Mouse (Mus musculus) embryonic facial prominence, embryonic 13.5 days (tissue): ENCODE results near the gene Anks1b. TPM values are rescaled to one million over a fixed set of nuclear protein-coding genes. Genes with fewer than 3 reads are reported as not detected.

Experiments used
- ATAC-seq: fragments of 200-750 bp; cut with Nextera tagmentation; 2 replicates; pipeline ENCODE4 v1.8.0; 2017; ENCODE audit warnings: low read depth; ENCODE audit not compliant: insufficient number of reproducible peaks, insufficient read depth, low FRiP score, low TSS enrichment
- H3K27ac ChIP-seq: fragments of 300-500 bp; sonication (generic); 2 replicates; pipeline ENCODE4 v1.5.1; 2015; ENCODE audit warnings: moderate library complexity, mild to moderate bottlenecking, inconsistent platforms
- H3K27me3 ChIP-seq: fragments of 300-500 bp; sonication (generic); 2 replicates; pipeline ENCODE4 v1.6.1; 2015; ENCODE audit warnings: mild to moderate bottlenecking, inconsistent platforms
- H3K36me3 ChIP-seq: fragments of 300-500 bp; sonication (generic); 2 replicates; pipeline ENCODE4 v1.6.1; 2015; ENCODE audit warnings: mild to moderate bottlenecking, inconsistent platforms
- H3K4me1 ChIP-seq: fragments of 300-500 bp; sonication (generic); 2 replicates; pipeline ENCODE4 v1.6.1; 2015; ENCODE audit warnings: inconsistent platforms
- H3K4me2 ChIP-seq: fragments of 300-500 bp; sonication (generic); 2 replicates; pipeline ENCODE4 v1.6.1; 2015; ENCODE audit warnings: moderate library complexity, mild to moderate bottlenecking, inconsistent platforms
- H3K4me3 ChIP-seq: fragments of 300-500 bp; sonication (generic); 2 replicates; pipeline ENCODE4 v1.5.1; 2015; ENCODE audit warnings: mild to moderate bottlenecking, inconsistent platforms
- H3K9ac ChIP-seq: fragments of 300-500 bp; sonication (generic); 2 replicates; pipeline ENCODE4 v1.6.1; 2015; ENCODE audit warnings: mild to moderate bottlenecking, inconsistent platforms
- H3K9me3 ChIP-seq: fragments of 300-500 bp; sonication (generic); 2 replicates; pipeline ENCODE4 v1.6.1; 2016; ENCODE audit warnings: inconsistent platforms
- WGBS: fragments of 180-500 bp; shearing (Covaris S2); methylation state at CpG from one replicate; pipeline ENCODE4 v1.1.7; 2015; ENCODE audit warnings: mixed read lengths; 5-methylcytosine and 5-hydroxymethylcytosine counted together
- polyA plus RNA-seq: library from polyadenylated mRNA; unstranded; fragments of >200 nt; fragmentation: Nextera tagmentation; extraction: Ambion mirVana; gene quantifications from 2 replicates; pipeline ENCODE4 v1.2.1, GENCODE M21; 2015

Anks1b gene
- 1.5 and 3.3 TPM in 2 replicates for polyA plus RNA-seq

DNA sequence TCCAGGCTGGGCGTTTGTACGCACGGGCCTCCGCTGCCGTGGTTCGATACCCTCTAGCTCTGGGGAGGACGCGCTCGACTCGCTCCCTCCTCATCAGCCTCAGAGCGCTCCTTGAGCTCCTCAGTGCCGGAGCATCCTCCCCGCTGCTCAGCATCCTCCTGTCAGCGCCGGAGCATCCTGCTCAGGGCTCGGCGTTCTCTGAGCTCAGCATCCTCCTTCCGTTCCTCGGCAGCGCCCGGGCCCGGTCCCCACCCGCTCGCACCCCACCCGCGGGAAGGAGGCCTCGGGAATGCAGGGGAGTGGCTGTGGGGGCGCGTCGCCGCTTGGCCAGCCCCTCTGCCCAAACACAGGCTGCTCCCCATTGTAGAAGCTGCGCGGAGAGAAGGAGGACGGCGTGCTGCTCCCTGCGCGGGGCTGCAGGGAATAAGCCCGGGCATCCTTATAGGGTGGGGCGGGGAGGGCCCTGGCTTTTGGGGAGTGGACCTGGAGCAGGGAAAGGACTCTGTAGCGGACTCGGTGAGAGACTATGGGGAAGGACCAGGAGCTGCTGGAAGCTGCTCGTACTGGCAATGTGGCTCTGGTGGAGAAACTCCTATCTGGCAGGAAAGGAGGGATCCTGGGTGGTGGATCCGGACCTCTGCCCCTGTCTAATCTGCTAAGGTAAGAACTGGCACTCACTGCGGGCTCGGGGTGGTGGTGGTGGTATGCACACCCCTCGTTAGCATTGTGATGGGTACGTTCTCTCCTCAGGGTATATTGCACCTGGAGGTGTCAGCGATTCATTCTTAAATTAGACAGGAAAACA lies at the start of gene Anks1b:
Gene Anks1b, plus strand, starts transcription at position 364 of the 805 bp plus-strand sequence.
- Histone ChIP-seq H3K36me3 (no peaks in the 10 kb centered on the region), H3K9me3 (no peaks in the 10 kb centered on the region), H3K27ac (no peak within 1 kb of the TSS), H3K4me2 (peak within 1 kb of the TSS; percentile 96), H3K27me3 (peaks cover 43% of the 10 kb centered on the region), H3K9ac (peak within 1 kb of the TSS; percentile 69), H3K4me1 (peaks cover 10% of the 10 kb centered on the region), H3K4me3 (peak within 1 kb of the TSS; percentile 65)
- under 1% methylated on average over 45 of the region's 48 CpGs for WGBS
- peak; percentile 68; the same call in 1 of the 2 replicates for ATAC-seq

- no peak for ATAC-seq
- Histone ChIP-seq H3K27me3 (no peaks in the 10 kb centered on the region), H3K4me3 (no peak overlapping the region), H3K36me3 (no peaks in the 10 kb centered on the region), H3K27ac (no peak overlapping the region), H3K9ac (no peak overlapping the region), H3K4me2 (no peak overlapping the region), H3K9me3 (no peaks in the 10 kb centered on the region), H3K4me1 (no peaks in the 10 kb centered on the region)
- WGBS: 44% methylated on average over 2 of the region's 2 CpGs
Observed at GRCm38 (mm10) chr10:89823906-89824305, 49.4 kb upstream of the Anks1b start.

DNA sequence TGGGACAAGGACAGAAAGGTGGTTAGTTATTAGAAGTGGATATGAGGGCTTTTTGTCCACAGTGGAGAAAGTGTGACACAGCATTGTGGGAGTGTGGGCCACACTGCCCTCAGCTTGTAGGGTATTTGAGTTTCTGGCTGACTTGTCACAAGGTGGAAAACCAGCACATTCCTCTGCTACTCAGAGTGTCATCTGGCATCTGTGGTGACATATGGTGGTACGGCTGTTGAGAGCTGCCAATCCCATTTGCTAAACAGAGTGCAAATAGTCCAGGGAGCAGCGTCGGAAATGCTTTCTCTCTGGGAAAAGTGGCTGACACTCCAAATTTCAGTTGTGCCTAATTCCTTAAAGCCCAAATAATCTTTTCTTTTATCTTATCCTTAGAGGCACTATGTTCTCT lies 46.4 kb upstream of the Anks1b start:
- H3K27me3 ChIP-seq: no peaks in the 10 kb centered on the region
- H3K4me3 ChIP-seq: no peak overlapping the region
- ATAC-seq: no peak
- H3K9ac ChIP-seq: no peak overlapping the region
- H3K36me3 ChIP-seq: no peaks in the 10 kb centered on the region
- no peak overlapping the region for H3K4me2 ChIP-seq
- 58% methylated on average over 3 of the region's 3 CpGs for WGBS
- no peaks in the 10 kb centered on the region for H3K4me1 ChIP-seq
- H3K27ac ChIP-seq: no peak overlapping the region
- H3K9me3 ChIP-seq: no peaks in the 10 kb centered on the region

- H3K4me1 ChIP-seq: no peaks in the 10 kb centered on the region
- H3K27ac ChIP-seq: no peak overlapping the region
- H3K9me3 ChIP-seq: no peaks in the 10 kb centered on the region
- no peak overlapping the region for H3K9ac ChIP-seq
- H3K4me2 ChIP-seq: no peak overlapping the region
- no peaks in the 10 kb centered on the region for H3K27me3 ChIP-seq
- 67% methylated on average over 4 of the region's 4 CpGs for WGBS
- no peak overlapping the region for H3K4me3 ChIP-seq
- ATAC-seq: no peak
- H3K36me3 ChIP-seq: no peaks in the 10 kb centered on the region
Observed at GRCm38 (mm10) chr10:89832334-89832733, 41.0 kb upstream of the Anks1b start.

DNA sequence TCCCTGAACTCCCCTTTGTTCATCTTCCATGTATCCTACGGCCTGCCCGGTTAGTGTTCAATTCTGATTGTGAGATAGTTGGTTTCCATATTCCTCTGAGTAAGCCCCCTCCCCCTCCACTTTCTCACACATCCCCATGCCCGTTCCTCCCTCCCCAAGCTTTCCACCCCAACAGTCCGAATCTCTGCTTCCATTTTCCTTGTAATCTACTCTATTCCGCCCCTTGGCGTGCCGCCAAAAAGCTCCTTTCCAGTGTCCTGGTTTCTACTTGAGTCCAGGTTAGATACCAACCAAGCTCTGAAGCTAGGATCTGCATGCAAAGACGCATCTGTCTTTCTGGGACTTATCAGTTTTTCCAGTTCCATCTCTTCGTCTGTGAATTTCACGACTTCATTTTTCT lies 40.1 kb upstream of the Anks1b start:
- H3K27me3 ChIP-seq: no peaks in the 10 kb centered on the region
- ATAC-seq: no peak
- no peak overlapping the region for H3K9ac ChIP-seq
- no peak overlapping the region for H3K4me2 ChIP-seq
- H3K4me3 ChIP-seq: no peak overlapping the region
- no peaks in the 10 kb centered on the region for H3K36me3 ChIP-seq
- H3K27ac ChIP-seq: no peak overlapping the region
- no peaks in the 10 kb centered on the region for H3K9me3 ChIP-seq
- no peaks in the 10 kb centered on the region for H3K4me1 ChIP-seq
- WGBS: 82% methylated on average over 10 of the region's 10 CpGs

DNA sequence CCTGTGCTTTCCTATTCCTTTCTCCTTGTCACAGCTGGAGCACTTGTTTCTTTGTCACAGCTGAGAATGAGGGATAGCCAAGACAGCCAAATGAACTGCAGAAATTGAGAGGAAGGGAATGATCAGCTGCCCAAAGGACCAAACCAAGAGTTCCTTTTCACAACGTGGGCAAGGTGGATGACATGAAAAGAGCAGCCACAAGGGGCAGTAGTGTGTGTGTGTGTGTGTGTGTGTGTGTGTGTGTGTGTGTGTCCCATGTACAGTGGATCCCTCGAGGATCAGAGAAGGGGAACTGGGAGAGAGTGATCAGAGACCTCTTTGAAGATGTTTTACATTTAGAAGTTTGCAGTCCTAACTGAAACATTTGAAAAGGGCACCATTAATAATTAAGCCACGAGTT lies 35.8 kb upstream of the Anks1b start:
- 45% methylated on average over 3 of the region's 3 CpGs for WGBS
- Histone ChIP-seq H3K9me3 (no peaks in the 10 kb centered on the region), H3K36me3 (no peaks in the 10 kb centered on the region), H3K27ac (no peak overlapping the region), H3K4me2 (no peak overlapping the region), H3K4me1 (no peaks in the 10 kb centered on the region), H3K4me3 (no peak overlapping the region), H3K9ac (no peak overlapping the region), H3K27me3 (no peaks in the 10 kb centered on the region)
- ATAC-seq: no peak

DNA sequence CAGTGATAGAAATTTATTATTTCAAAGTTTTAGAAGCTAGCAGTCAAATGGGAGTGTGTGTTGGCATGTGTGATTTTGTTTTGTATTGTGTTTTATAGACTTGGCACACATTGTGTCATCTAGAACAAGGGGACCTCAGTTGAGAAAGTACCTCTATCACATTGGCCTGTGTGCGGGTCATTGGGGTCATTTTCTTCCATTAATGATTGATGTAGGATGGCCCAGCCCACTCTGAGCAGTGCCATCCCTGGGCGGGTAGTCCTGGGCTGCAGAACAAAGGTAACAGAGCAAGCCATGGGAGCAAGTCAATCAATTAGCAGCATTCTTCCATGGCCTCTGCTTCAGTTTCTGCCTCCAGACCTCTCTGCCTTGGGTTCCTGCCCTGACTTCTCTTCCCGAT lies 34.5 kb upstream of the Anks1b start:
- 79% methylated on average over 3 of the region's 3 CpGs for WGBS
- Histone ChIP-seq H3K9me3 (no peaks in the 10 kb centered on the region), H3K27me3 (no peaks in the 10 kb centered on the region), H3K36me3 (no peaks in the 10 kb centered on the region), H3K4me1 (no peaks in the 10 kb centered on the region), H3K4me2 (no peak overlapping the region), H3K4me3 (no peak overlapping the region), H3K9ac (no peak overlapping the region), H3K27ac (no peak overlapping the region)
- ATAC-seq: no peak

DNA sequence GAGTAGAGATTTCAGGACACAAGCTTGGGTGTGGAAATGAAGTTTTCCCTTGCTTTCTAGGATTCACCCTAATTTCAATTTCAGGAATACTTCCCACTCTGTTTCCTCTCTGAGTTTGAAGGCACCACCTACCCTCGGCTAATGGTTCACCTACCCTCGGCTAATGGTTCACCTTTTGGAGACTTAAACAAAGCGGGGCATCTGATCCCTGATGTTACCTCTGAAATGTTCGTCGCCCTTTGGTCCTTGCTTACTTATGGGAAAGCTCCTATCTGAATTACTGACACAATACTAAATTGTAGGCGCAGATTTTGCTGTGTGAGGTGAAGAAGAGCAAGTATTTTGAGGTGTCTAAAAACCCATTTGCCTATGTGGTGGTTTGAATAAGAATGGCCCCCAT lies 22.4 kb upstream of the Anks1b start:
- Histone ChIP-seq H3K9ac (no peak overlapping the region), H3K27me3 (no peaks in the 10 kb centered on the region), H3K9me3 (no peaks in the 10 kb centered on the region), H3K4me2 (no peak overlapping the region), H3K4me3 (no peak overlapping the region), H3K36me3 (no peaks in the 10 kb centered on the region), H3K4me1 (no peaks in the 10 kb centered on the region), H3K27ac (no peak overlapping the region)
- no peak for ATAC-seq
- WGBS: 93% methylated on average over 6 of the region's 6 CpGs

DNA sequence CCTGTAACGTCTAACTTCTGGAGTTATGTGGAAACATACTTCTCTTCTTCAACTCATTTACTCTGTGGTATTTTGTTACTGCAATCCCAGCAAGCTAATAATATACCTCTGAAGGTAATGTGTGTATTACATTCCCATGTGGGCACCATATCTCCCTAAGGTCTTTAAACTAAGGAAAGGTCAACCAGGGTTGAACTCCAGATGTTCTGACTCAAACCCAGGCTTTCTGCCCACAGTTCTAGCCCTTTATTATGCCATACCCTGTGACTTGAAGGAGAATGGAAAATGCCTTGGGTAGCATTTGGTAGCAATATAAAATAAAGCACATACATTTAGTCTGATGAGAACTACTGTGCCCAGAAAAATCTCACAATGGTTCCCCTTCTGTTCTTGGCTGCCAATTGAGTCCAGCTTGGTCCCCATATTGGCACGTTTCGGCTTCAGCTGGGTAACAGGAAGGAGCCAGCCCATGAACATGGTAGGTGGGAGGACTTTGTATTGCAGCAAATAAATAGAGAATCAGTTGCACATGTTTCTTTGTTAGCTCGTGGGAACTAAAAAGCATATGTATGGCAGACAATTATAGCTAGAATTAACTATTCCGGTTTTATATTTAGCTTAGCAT lies 17.9 kb upstream of the Anks1b start:
- H3K4me2 ChIP-seq: no peak overlapping the region
- no peaks in the 10 kb centered on the region for H3K27me3 ChIP-seq
- no peak overlapping the region for H3K9ac ChIP-seq
- H3K36me3 ChIP-seq: no peaks in the 10 kb centered on the region
- no peak for ATAC-seq
- H3K27ac ChIP-seq: no peak overlapping the region
- no peaks in the 10 kb centered on the region for H3K4me1 ChIP-seq
- H3K4me3 ChIP-seq: no peak overlapping the region
- WGBS: 40% methylated on average over 5 of the region's 5 CpGs
- H3K9me3 ChIP-seq: no peaks in the 10 kb centered on the region

- Histone ChIP-seq H3K4me1 (no peaks in the 10 kb centered on the region), H3K36me3 (no peaks in the 10 kb centered on the region), H3K4me2 (no peak overlapping the region), H3K27ac (no peak overlapping the region), H3K9me3 (no peaks in the 10 kb centered on the region), H3K4me3 (no peak overlapping the region), H3K27me3 (no peaks in the 10 kb centered on the region), H3K9ac (no peak overlapping the region)
- 87% methylated on average over 7 of the region's 7 CpGs for WGBS
- ATAC-seq: no peak
Observed at GRCm38 (mm10) chr10:89856286-89856685, 17.0 kb upstream of the Anks1b start.

- Histone ChIP-seq H3K36me3 (no peaks in the 10 kb centered on the region), H3K4me1 (peaks cover under 1% of the 10 kb centered on the region; the same call in 1 of the 2 replicates), H3K4me2 (no peak overlapping the region), H3K9me3 (no peaks in the 10 kb centered on the region), H3K9ac (no peak overlapping the region), H3K4me3 (no peak overlapping the region), H3K27ac (no peak overlapping the region), H3K27me3 (peaks cover 22% of the 10 kb centered on the region)
- ATAC-seq: no peak
- 80% methylated on average over 4 of the region's 4 CpGs for whole genome bisulfite sequencing
Observed at GRCm38 (mm10) chr10:89868211-89868610, 5.1 kb upstream of the Anks1b start.

DNA sequence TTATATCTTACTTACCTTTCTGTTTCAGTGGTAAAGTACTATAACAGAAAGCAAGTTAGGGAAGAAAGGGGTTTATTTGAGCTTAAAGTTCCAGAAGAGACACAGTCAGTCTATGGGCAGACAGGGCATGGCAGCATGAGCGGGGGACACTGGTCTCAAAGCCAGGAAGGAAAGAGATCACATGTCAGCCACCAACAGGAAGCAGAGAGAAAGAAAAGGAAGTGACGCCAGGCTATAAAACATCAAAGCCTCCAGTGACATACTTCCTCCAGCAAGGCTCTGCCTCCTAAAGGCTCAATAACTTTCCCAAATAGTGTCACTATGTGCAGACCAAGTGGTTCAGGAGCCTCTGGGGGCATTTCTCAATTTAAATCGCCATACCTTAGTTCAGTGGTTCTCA lies 4.5 kb upstream of the Anks1b start:
- Histone ChIP-seq H3K4me2 (no peak overlapping the region), H3K36me3 (no peaks in the 10 kb centered on the region), H3K4me3 (no peak overlapping the region), H3K9me3 (no peaks in the 10 kb centered on the region), H3K27me3 (peaks cover 28% of the 10 kb centered on the region), H3K9ac (no peak overlapping the region), H3K4me1 (peaks cover 7% of the 10 kb centered on the region), H3K27ac (no peak overlapping the region)
- WGBS: 69% methylated on average over 3 of the region's 3 CpGs
- ATAC-seq: no peak
